Mouse (Mus musculus): ENCODE measurements at regions not wholly inside any gene's neighbourhood (a gene's known extent, or its start where the extent isn't known, plus 50 kb on each side); places are given as distances from the start of the nearest gene placed in this dataset.

DNA sequence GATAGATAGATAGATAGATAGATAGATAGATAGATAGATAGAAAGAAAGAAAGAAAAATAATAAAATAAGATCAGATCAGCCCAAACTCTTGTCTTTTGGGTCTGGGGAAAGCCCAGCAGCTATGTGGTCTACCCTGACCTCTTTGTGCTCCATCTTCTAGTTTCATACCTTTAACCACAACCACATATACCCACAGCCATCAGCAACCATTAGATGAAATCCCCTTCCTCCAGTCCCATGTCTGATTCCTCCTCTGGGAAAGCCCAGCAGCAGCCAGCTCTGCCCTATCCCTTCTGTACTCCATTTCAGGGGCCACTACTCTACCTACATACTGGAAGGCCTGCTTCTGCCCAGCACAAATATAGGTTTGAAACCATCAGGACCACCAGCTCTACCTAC, 69.0 kb upstream of the C1qtnf7 start:
- peak; percentile 53 for DNase-seq (ENCODE audit: extremely low read depth)
- Histone ChIP-seq H3K9ac (ENCODE audit: insufficient read depth, low read depth) (no peak overlapping the region), H3K4me3 (replicated peaks in 1 of 3; ENCODE audit: low read depth in 2 of 3, low read length in 2 of 3, poor library complexity in 1 of 3) (no peak overlapping the region), H3K27me3 (replicated peaks) (no peaks in the 10 kb centered on the region), H3K4me2 (ENCODE audit: insufficient read depth, low read depth, poor library complexity, severe bottlenecking) (no peak overlapping the region), H3K9me3 (replicated peaks; ENCODE audit: low read length) (no peaks in the 10 kb centered on the region), H3K4me1 (ENCODE audit: control insufficient read depth in 1 of 2, insufficient read depth in 2 of 2) (peaks cover 11 to 30% of the 10 kb centered on the region in 2 experiments), H3K36me3 (replicated peaks in 1 of 2; ENCODE audit: control insufficient read depth in 1 of 2, insufficient read depth in 1 of 2, low read length in 1 of 2) (no peaks in the 10 kb centered on the region), H3K27ac (ENCODE audit: insufficient read depth, low read depth) (peak overlapping the region; percentile 53; the same call in 1 of the 2 replicates), H3K79me2 (replicated peaks; ENCODE audit: control insufficient read depth, extremely low read depth, insufficient read depth, poor library complexity, severe bottlenecking) (no peaks in the 10 kb centered on the region)
- in situ Hi-C loops (cut with MboI; ENCODE audit: low pct_ligation_motif_present, low pct_unique_long_range_greater_than_20kb, low sequenced_read_pairs) = loop anchor here (10.0 kb wide), 1 partner anchor 179 kb away; no protein-coding TSS in a partner anchor
- dilution Hi-C loops (cut with MboI; ENCODE audit: extremely low pct_ligation_motif_present, extremely low pct_unique_long_range_greater_than_20kb, low sequenced_read_pairs) = no loop called here
- peak; percentile 66 for TF ChIP-seq IRF4 (IDR thresholded peaks at IDR 0.05; ENCODE audit: low read depth, low read length)
- TF ChIP-seq EP300 (IDR thresholded peaks at IDR 0.05; ENCODE audit: low read length) = peak; percentile 67
- TF ChIP-seq MAFK (IDR thresholded peaks at IDR 0.05; ENCODE audit: insufficient replicate concordance, low read length) = 0 out of 2 replicates have a peak, but pooled peaks have one; percentile 53
- peak; percentile 49; the same call in 1 of the 2 replicates for TF ChIP-seq BHLHE40 (IDR thresholded peaks at IDR 0.05; ENCODE audit: low read depth, low read length)
- TF ChIP-seq MEF2A (IDR thresholded peaks at IDR 0.05; ENCODE audit: borderline replicate concordance, low read depth, low read length) = peak; percentile 53; the same call in 1 of the 2 replicates
- TF ChIP-seq JUND (conservative IDR thresholded peaks at IDR 0.05; ENCODE audit: low read depth, low read length) = no peak
- TF ChIP-seq ELF1 (IDR thresholded peaks at IDR 0.05; ENCODE audit: low read depth, low read length) = no peak
- no peak for TF ChIP-seq ZNF384 (IDR thresholded peaks at IDR 0.05; ENCODE audit: low read depth, low read length)
- TF ChIP-seq MAZ (IDR thresholded peaks at IDR 0.05; ENCODE audit: low read depth, low read length) = no peak

DNA sequence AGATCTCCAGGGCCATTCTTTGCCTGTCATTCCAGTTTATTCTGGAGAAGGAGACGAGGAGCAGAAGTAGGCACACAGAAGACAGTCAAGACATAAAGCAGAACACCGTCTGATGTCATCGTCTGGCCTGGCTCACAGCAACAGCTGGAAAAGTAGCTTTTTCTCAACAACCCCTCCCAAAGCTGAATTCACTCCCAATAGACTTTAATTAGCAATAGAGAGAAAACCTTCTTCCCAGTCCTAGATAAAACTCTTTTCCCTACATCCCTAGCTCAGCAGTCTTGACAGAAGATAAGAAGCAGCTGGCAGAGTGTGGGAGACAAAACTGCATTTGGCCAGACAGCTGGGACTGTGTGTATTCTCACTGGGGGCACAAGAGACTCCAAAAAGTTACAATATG, 59.3 kb upstream of the C1qtnf7 start:
- Histone ChIP-seq H3K27ac (ENCODE audit: insufficient read depth, low read depth) (no peak overlapping the region), H3K79me2 (replicated peaks; ENCODE audit: control insufficient read depth, extremely low read depth, insufficient read depth, poor library complexity, severe bottlenecking) (no peaks in the 10 kb centered on the region), H3K27me3 (replicated peaks) (no peaks in the 10 kb centered on the region), H3K4me1 (ENCODE audit: control insufficient read depth in 1 of 2, insufficient read depth in 2 of 2) (no peaks in the 10 kb centered on the region; a peak in 1 of 4 replicates), H3K36me3 (replicated peaks in 1 of 2; ENCODE audit: control insufficient read depth in 1 of 2, insufficient read depth in 1 of 2, low read length in 1 of 2) (no peaks in the 10 kb centered on the region), H3K4me2 (ENCODE audit: insufficient read depth, low read depth, poor library complexity, severe bottlenecking) (no peak overlapping the region), H3K9me3 (replicated peaks; ENCODE audit: low read length) (no peaks in the 10 kb centered on the region), H3K9ac (ENCODE audit: insufficient read depth, low read depth) (no peak overlapping the region), H3K4me3 (replicated peaks in 1 of 3; ENCODE audit: low read depth in 2 of 3, low read length in 2 of 3, poor library complexity in 1 of 3) (no peak overlapping the region)
- TF ChIP-seq GABPA (IDR thresholded peaks at IDR 0.05; ENCODE audit: insufficient replicate concordance, low read depth, low read length) = no peak
- TF ChIP-seq ZKSCAN1 (IDR thresholded peaks at IDR 0.05; ENCODE audit: borderline replicate concordance, low read depth, low read length) = no peak
- no peak for TF ChIP-seq BHLHE40 (IDR thresholded peaks at IDR 0.05; ENCODE audit: low read depth, low read length)
- TF ChIP-seq UBTF (IDR thresholded peaks at IDR 0.05; ENCODE audit: low read depth, low read length) = no peak
- TF ChIP-seq ZMIZ1 (IDR thresholded peaks at IDR 0.05; ENCODE audit: low read depth, low read length) = no peak
- no peak for TF ChIP-seq CTCF (conservative IDR thresholded peaks at IDR 0.05 in 1 of 2, IDR thresholded peaks at IDR 0.05 in 1 of 2; ENCODE audit: low read depth in 2 of 2, low read length in 2 of 2)
- TF ChIP-seq USF2 (conservative IDR thresholded peaks at IDR 0.05; ENCODE audit: low read depth, low read length) = no peak
- no peak for TF ChIP-seq RAD21 (IDR thresholded peaks at IDR 0.05; ENCODE audit: low read depth, low read length)
- no peak for TF ChIP-seq JUND (conservative IDR thresholded peaks at IDR 0.05; ENCODE audit: low read depth, low read length)
- no peak for TF ChIP-seq MYC (IDR thresholded peaks at IDR 0.05; ENCODE audit: low read depth, low read length)
- TF ChIP-seq RCOR1 (conservative IDR thresholded peaks at IDR 0.05; ENCODE audit: low read depth, low read length) = no peak
- no peak for TF ChIP-seq TBP (conservative IDR thresholded peaks at IDR 0.05; ENCODE audit: low read depth, low read length)
- TF ChIP-seq MAX (IDR thresholded peaks at IDR 0.05; ENCODE audit: low read length) = no peak
- no peak for TF ChIP-seq USF1 (IDR thresholded peaks at IDR 0.05; ENCODE audit: low read depth, low read length)
- TF ChIP-seq MXI1 (IDR thresholded peaks at IDR 0.05; ENCODE audit: low read depth, low read length) = no peak
- TF ChIP-seq SMC3 (IDR thresholded peaks at IDR 0.05; ENCODE audit: low read depth, low read length) = no peak
- TF ChIP-seq IRF4 (IDR thresholded peaks at IDR 0.05; ENCODE audit: low read depth, low read length) = no peak
- TF ChIP-seq POLR2A (IDR thresholded peaks at IDR 0.05; ENCODE audit: low read depth, low read length) = no peak
- in situ Hi-C loops (cut with MboI; ENCODE audit: low pct_ligation_motif_present, low pct_unique_long_range_greater_than_20kb, low sequenced_read_pairs) = no loop called here
- no peak for DNase-seq (ENCODE audit: extremely low read depth)
- dilution Hi-C loops (cut with MboI; ENCODE audit: extremely low pct_ligation_motif_present, extremely low pct_unique_long_range_greater_than_20kb, low sequenced_read_pairs) = no loop called here
